Mouse (Mus musculus) kidney, adult 2 months (tissue): ENCODE data around the gene Oard1. TPM values are rescaled to one million over a fixed set of nuclear protein-coding genes. Genes with fewer than 3 reads are reported as not detected.

ENCODE experiments used
- DNase-seq: peaks from one replicate; pipeline ENCODE4 v3.0.0; 2021
- H3K27ac ChIP-seq: fragments of 200-500 bp; 2 replicates; pipeline ENCODE4 v1.5.1; 2012; ENCODE audit warnings: low read depth, low read length, control low read depth, inconsistent platforms; ENCODE audit not compliant: insufficient read depth
- H3K27me3 ChIP-seq: fragments of 200-500 bp; replicated peaks from 2 replicates; pipeline ENCODE4 v1.6.1; 2012; ENCODE audit warnings: mild to moderate bottlenecking, moderate library complexity, low read length, inconsistent platforms; ENCODE audit not compliant: control insufficient read depth, insufficient read depth
- H3K36me3 ChIP-seq: fragments of 200-500 bp; 2 replicates; pipeline ENCODE4 v1.6.1; 2012; ENCODE audit warnings: mild to moderate bottlenecking, moderate library complexity, low read length, inconsistent platforms; ENCODE audit not compliant: control insufficient read depth, insufficient read depth
- H3K4me1 ChIP-seq: fragments of 200-500 bp; 2 replicates; pipeline ENCODE4 v1.6.1; 2011; ENCODE audit warnings: low read length; ENCODE audit not compliant: control insufficient read depth, insufficient read depth
- H3K4me3 ChIP-seq: fragments of 200-500 bp; 2 replicates; pipeline ENCODE4 v1.5.1; 2011; ENCODE audit warnings: mild to moderate bottlenecking, low read depth, low read length, control low read depth; ENCODE audit not compliant: insufficient read depth
- CTCF ChIP-seq: fragments of 200-500 bp; conservative IDR thresholded peaks from 2 replicates; pipeline ENCODE4 v1.5.1; 2011; ENCODE audit warnings: low read depth, mild to moderate bottlenecking, control low read depth, low read length, moderate library complexity, mixed read lengths; ENCODE audit not compliant: insufficient read depth, insufficient read length
- POLR2A ChIP-seq: fragments of 200-500 bp; IDR thresholded peaks from one replicate; pipeline ENCODE4 v1.6.1; 2011; ENCODE audit warnings: low read depth, low read length, control low read depth
- WGBS: fragments of 180-500 bp; shearing (Covaris S2); methylation state at CpG from one replicate; pipeline ENCODE4 v1.1.7; 2018; 5-methylcytosine and 5-hydroxymethylcytosine counted together
- polyA plus RNA-seq: library from polyadenylated mRNA; depleted of rRNA; stranded (reverse); fragments of >200 nt; gene quantifications from 2 replicates; pipeline ENCODE4 v1.2.3, GENCODE M21; 2012; rRNA removed

The Oard1 gene
- polyA plus RNA-seq, 1 experiment: 25.8 TPM

GRCm38 (mm10) chr17:48463391-48463790 lies 53.6 kb downstream of the Oard1 start:
- Histone ChIP-seq H3K4me3 (no peak overlapping the region), H3K27me3 (no peaks in the 10 kb centered on the region), H3K27ac (no peak overlapping the region), H3K4me1 (no peaks in the 10 kb centered on the region), H3K36me3 (no peaks in the 10 kb centered on the region)
- no peak for DNase-seq
- 94% methylated on average over 4 of the region's 4 CpGs for WGBS
- no peak for TF ChIP-seq POLR2A
- TF ChIP-seq CTCF: no peak

Other genes starting within 250 kb of the Oard1 start
- gene A530064D06Rik, start 242.7 kb upstream of the Oard1 start, polyA plus RNA-seq: 0.15 and 0.27 TPM in 2 replicates
- 0.03 TPM in 2 replicates for gene Trem1, start 177.2 kb upstream of the Oard1 start, polyA plus RNA-seq
- 0.11 and 0.19 TPM in 2 replicates for gene Trem3, start 162.2 kb upstream of the Oard1 start, polyA plus RNA-seq
- 0.91 and 0.92 TPM in 2 replicates for gene Treml4, start 145.7 kb upstream of the Oard1 start, polyA plus RNA-seq
- 0.07 and 3.1 TPM in 2 replicates for gene Treml2, start 110.5 kb upstream of the Oard1 start, polyA plus RNA-seq
- 0.08 and 0.45 TPM in 2 replicates for gene B430306N03Rik, start 93.9 kb upstream of the Oard1 start, polyA plus RNA-seq
- 0.62 and 0.75 TPM in 2 replicates for gene Trem2, start 63.6 kb upstream of the Oard1 start, polyA plus RNA-seq
- 0.09 and 0.15 TPM in 2 replicates for gene Treml1, start 50.1 kb upstream of the Oard1 start, polyA plus RNA-seq
- gene Nfya, start 108 bp upstream of the Oard1 start, polyA plus RNA-seq: 45.8 and 46.2 TPM in 2 replicates
- gene Apobec2, start 22.9 kb downstream of the Oard1 start, polyA plus RNA-seq: 2.0 and 6.0 TPM in 2 replicates
- 0.41 and 0.53 TPM in 2 replicates for gene Tspo2, start 41.5 kb downstream of the Oard1 start, polyA plus RNA-seq
- gene Unc5cl, start 44.9 kb downstream of the Oard1 start, polyA plus RNA-seq: 0.26 and 0.58 TPM in 2 replicates